Mouse (Mus musculus): ENCODE measurements at regions not wholly inside any gene's neighbourhood (a gene's known extent, or its start where the extent isn't known, plus 50 kb on each side); places are given as distances from the start of the nearest gene placed in this dataset.

DNA sequence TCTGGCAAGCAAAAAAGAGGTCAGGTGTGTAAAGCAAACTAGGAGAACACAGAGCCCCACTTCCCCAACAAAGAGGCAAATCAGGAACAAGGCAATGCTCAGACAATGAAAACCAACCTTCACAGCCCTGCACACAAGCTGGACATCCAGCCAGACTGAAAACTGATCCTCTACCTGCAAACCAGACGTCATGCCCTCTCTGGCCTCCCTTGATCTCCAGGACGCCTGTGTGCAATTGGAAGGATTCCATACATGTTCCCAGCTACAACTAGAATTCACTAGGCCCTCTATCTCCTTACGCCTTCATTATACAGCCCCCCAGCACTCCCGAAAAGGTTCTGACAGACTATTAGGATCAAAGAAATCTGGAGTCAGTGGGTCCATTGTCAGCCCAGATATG lies 60.7 kb upstream of the Ndufs6 start:
- no peak for TF ChIP-seq CTCF (IDR thresholded peaks at IDR 0.05 in 2 of 3, conservative IDR thresholded peaks at IDR 0.05 in 1 of 3; ENCODE audit: control insufficient read depth in 1 of 3, insufficient read depth in 1 of 3, low read depth in 2 of 3, low read length in 3 of 3, poor library complexity in 1 of 3, severe bottlenecking in 1 of 3)
- TF ChIP-seq POLR2A (IDR thresholded peaks at IDR 0.05; ENCODE audit: control insufficient read depth in 1 of 2, insufficient read depth in 1 of 2, low read depth in 1 of 2, low read length in 2 of 2, poor library complexity in 1 of 2), result no peak
- TF ChIP-seq SMC3 (IDR thresholded peaks at IDR 0.05; ENCODE audit: low read depth, low read length), result no peak
- no peak for TF ChIP-seq UBTF (IDR thresholded peaks at IDR 0.05; ENCODE audit: borderline replicate concordance, insufficient read depth, low read depth, low read length)
- no peak for TF ChIP-seq CHD2 (IDR thresholded peaks at IDR 0.05; ENCODE audit: low read length)
- TF ChIP-seq RCOR1 (IDR thresholded peaks at IDR 0.05; ENCODE audit: low read depth, low read length), result no peak
- TF ChIP-seq ETS1 (IDR thresholded peaks at IDR 0.05; ENCODE audit: low read depth, low read length), result no peak
- TF ChIP-seq ZNF384 (IDR thresholded peaks at IDR 0.05; ENCODE audit: low read depth, low read length), result no peak
